1 mouse cellular context compared by ENCODE assay signal in the genomic region with DNA sequence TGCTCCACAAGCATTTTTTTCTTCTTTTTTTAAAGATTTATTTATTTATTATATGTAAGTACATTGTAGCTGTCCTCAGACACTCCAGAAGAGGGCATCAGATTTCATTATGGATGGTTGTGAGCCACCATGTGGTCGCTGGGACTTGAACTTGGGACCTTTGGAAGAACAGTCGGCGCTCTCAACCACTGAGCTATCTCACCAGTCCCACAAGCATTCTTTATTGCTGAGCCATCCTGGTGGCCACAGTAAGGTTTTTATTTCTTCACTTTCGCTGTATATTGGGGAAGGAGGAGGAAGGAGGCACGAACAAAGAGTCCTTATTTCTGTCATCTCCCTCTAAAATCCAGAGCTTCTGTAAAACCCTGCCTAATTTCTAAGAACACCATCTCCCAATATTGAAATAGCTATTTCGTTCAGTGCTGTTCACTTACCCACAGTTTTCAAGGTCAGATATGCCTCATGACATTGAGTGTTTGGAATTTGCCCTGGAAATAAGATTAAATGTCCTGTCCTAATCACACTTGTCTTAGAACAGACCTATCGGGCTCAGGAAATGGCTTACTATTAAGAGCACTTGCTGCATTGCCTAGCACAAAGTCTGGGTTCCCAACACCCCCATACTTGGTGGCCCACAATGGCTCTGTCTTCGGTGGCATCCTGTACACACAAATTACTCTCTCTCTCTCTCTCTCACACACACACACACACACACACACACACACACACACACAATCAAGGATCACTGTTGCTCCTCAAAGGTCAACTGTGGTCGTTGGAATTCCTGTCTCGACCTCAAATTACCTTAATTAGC.
TF ChIP-seq lines count a peak whose summit lies in the region.

No protein-coding gene starts in this region.

TF ChIP-seq in MEL, 35 proteins besides CTCF, POLR2A, EP300 and RAD21:
- TF ChIP-seq E2F4 (IDR thresholded peaks at IDR 0.05; ENCODE audit: borderline replicate concordance, low read depth, low read length) (no peak), TCF12 (IDR thresholded peaks at IDR 0.05; ENCODE audit: low read depth, low read length) (0 out of 2 replicates have a peak, but pooled peaks have one; percentile 1), MYC (IDR thresholded peaks at IDR 0.05; ENCODE audit: low read depth, low read length) (0 out of 2 replicates have a peak, but pooled peaks have one; percentile 49)
TF ChIP-seq in MEL: peak in this region for 2.
